Mouse (Mus musculus): Measurements from ENCODE around the gene Nup155. TPM values are rescaled to one million over a fixed set of nuclear protein-coding genes. Genes with fewer than 3 reads are reported as not detected.

Nup155 gene
- 35.5 to 40.7 TPM (median 38.5 TPM) in 4 replicates for total RNA-seq (2023)

DNA sequence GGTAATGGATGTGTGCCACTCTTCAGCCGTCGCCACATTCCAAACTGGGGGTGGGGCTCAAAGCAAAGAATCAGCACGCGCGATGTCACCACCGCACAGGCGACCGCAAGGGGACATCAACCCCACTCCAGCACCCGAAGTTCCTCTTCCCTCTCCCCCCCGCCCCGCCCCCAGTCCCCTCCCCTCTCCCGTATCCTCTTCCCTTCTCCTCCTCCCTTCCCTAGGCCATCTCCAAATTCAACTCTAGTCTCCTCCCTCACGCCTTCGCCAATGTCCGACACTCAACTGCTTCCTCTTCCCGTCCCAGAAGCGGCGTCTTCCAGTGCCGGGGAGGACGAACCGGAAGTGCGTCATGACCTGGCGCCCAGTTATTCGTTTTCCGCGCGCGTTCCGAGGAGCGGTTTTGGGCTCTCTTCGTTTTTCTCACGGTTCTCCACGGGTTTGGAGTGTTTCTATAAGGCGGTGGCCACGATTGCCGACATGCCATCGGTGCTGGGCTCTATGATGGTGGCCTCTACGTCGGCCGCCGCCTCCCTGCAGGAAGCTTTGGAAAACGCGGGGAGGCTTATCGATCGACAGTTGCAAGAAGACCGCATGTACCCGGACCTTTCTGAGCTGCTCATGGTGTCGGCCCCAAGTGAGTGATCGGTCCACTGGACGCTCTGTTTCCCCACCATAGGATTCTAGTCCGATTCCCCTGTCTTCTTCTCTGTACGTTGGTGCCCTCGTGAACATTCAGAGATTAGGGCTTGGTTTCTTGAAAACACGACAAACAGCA lies at the start of gene Nup155:
Gene Nup155, plus strand, starts transcription at position 308 of the 778 bp plus-strand sequence.

DNA sequence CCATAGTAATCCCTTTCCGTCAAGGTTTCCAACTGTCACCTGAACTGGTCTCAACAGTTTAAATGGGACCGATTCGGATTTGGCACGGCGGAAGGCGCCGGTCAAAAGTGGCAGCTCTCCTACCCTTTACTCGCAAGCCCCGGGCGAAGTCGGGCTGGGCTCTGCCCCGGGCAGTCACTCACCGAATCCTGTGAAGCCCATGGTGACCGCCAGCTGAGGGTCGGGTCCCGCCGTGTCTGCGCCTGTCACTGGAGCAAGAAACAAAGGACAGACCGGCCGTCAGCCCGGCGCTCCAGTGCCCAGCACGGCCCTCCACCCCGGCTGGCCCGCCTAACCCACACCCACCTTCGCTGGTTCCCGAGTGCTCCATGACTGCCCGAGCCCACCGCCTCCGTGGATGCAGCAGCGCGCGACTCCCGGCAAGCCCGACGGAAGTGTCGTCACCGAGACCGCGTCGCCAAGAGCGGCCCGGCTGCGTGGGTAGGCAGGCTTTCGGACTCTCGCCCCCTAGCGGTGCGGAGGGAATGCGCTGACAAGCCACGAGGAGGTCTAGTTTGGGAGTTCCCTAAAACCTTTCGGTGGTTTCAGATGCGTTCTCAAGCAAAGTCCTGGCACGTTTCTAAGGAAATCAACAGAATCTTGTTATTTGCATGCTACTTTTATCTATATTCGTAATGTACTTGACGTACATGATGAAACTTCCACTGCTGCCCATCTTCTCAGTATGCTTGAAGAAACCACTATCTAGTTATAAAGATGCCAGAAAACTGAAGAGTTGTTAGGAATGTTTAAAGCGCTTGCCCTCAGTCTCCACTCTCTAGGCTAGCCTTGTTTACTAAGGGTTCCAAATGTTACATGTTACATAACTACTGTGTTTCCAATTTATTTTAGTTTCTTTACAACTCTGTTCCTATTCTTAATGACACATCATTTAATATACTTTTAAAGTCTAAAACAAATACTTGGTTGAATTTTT lies 10.0 kb upstream of the Nup155 start, which contains the start of gene Wdr70:
Gene Wdr70, minus strand, starts transcription at position 436 of the 976 bp plus-strand sequence.

GRCm38 (mm10) chr15:8168591-8169265 lies 59.7 kb downstream of the Nup155 start, which contains the start of gene Cplane1:
TSS of gene Cplane1 (plus strand) at chr15:8169106.

Other genes with a start within 250 kb of the Nup155 start
- gene Wdr70, start 10.1 kb upstream of the Nup155 start, total RNA-seq (2023): 29.6 to 36.1 TPM (median 34.2 TPM) in 4 replicates
- 13.1 to 16.0 TPM (median 13.6 TPM) in 4 replicates for gene Cplane1, start 59.8 kb downstream of the Nup155 start, total RNA-seq (2023)